Mouse (Mus musculus) heart, embryonic 16.5 days (tissue): Measurements from ENCODE around the gene Nupr1. TPM values are rescaled to one million over a fixed set of nuclear protein-coding genes. Genes with fewer than 3 reads are reported as not detected.
A peak's percentile ranks its signal among the peaks of the same experiment; 100 is the strongest.

Experiments used
- ATAC-seq: fragments of 200-750 bp; cut with Nextera tagmentation; replicated peaks from 2 replicates; pipeline ENCODE4 v1.8.0; 2017; ENCODE audit warnings: moderate number of reproducible peaks; ENCODE audit not compliant: insufficient read depth, low FRiP score; ENCODE audit errors: extremely low read depth
- H3K27ac ChIP-seq: fragments of 300-500 bp; sonication (generic); 2 replicates; pipeline ENCODE4 v1.5.1; 2014; ENCODE audit warnings: mild to moderate bottlenecking, low read length, control low read depth, moderate library complexity
- H3K27me3 ChIP-seq: fragments of 300-500 bp; sonication (generic); 2 replicates; pipeline ENCODE4 v1.6.1; 2014; ENCODE audit warnings: low read length, mixed read lengths; ENCODE audit not compliant: control insufficient read depth, insufficient read depth
- H3K36me3 ChIP-seq: fragments of 300-500 bp; sonication (generic); 2 replicates; pipeline ENCODE4 v1.6.1; 2014; ENCODE audit not compliant: control insufficient read depth, insufficient read depth
- H3K4me1 ChIP-seq: fragments of 300-500 bp; sonication (generic); 2 replicates; pipeline ENCODE4 v1.6.1; 2014; ENCODE audit warnings: low read length, mixed read lengths; ENCODE audit not compliant: control insufficient read depth, insufficient read depth
- H3K4me2 ChIP-seq: fragments of 300-500 bp; sonication (generic); 2 replicates; pipeline ENCODE4 v1.6.1; 2014; ENCODE audit warnings: low read depth, mild to moderate bottlenecking, control low read depth, low read length
- H3K4me3 ChIP-seq: fragments of 300-500 bp; sonication (generic); 2 replicates; pipeline ENCODE4 v1.5.1; 2014; ENCODE audit warnings: mild to moderate bottlenecking, control low read depth, low read length
- H3K9ac ChIP-seq: fragments of 300-500 bp; sonication (generic); 2 replicates; pipeline ENCODE4 v1.6.1; 2014; ENCODE audit warnings: low read length, control low read depth
- H3K9me3 ChIP-seq: fragments of 300-500 bp; sonication (generic); replicated peaks from 2 replicates; pipeline ENCODE4 v1.6.1; 2016; ENCODE audit warnings: low read length; ENCODE audit not compliant: control insufficient read depth
- WGBS: fragments of 180-500 bp; shearing (Covaris S2); extraction: QIAGEN DNeasy Blood & Tissue Kit; methylation state at CpG from one replicate; pipeline ENCODE4 v1.1.7; 2014; 5-methylcytosine and 5-hydroxymethylcytosine counted together
- polyA plus RNA-seq: library from polyadenylated mRNA; unstranded; fragments of >200 nt; fragmentation: Nextera tagmentation; extraction: Ambion mirVana; gene quantifications from 2 replicates; pipeline ENCODE4 v1.2.1, GENCODE M21; 2015

The Nupr1 gene
- polyA plus RNA-seq, 1 experiment from 2014 or later, result 12.9 TPM

DNA sequence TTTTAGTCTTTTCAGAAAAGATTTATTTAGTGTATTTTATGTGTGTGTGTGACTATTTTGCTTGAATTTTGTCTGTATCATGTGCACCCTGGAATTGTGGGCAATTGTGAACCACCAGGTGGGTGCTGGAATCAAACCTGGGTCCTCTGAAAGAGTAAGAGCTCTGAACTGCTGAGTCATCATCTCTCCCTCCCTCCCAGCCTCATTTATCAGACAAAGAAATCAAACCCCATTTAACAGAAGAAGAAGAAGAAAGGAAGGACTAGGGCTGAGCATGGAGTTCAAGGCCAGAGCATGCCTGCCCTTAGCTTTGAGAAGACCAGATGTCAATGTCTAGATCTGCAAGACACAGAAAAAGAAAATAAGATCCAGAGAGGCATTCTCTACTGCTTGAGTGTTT, 4.7 kb upstream of the Nupr1 start:
- no peak overlapping the region for H3K4me3 ChIP-seq
- no peak overlapping the region for H3K27ac ChIP-seq
- no peaks in the 10 kb centered on the region for H3K4me1 ChIP-seq
- no peaks in the 10 kb centered on the region for H3K27me3 ChIP-seq
- ATAC-seq, result no peak
- H3K9ac ChIP-seq, result no peak overlapping the region
- no peaks in the 10 kb centered on the region for H3K36me3 ChIP-seq
- no peak overlapping the region for H3K4me2 ChIP-seq
- H3K9me3 ChIP-seq, result no peaks in the 10 kb centered on the region

DNA sequence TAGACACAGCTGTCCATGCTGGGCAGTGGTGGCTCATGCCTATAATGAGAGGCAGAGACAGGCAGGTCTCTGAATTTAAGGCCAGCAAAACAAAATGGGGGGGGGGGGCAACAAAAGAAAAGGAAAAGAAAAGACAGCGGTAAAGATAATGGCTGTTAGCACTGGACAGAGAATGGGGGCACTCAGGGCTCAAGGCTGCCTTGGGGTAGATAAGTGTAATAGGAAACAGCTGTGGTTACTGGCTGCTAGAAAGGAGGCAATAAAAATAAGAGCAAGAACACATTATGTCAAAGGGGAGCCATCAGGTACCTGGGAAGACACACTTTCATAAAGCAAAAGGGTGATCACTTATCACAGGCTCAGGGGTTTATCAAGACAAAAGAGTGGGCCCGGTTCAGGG, 1.8 kb upstream of the Nupr1 start:
- H3K9ac ChIP-seq, result no peak overlapping the region
- no peaks in the 10 kb centered on the region for H3K9me3 ChIP-seq
- 56% methylated on average over 2 of the region's 2 CpGs for WGBS
- H3K27me3 ChIP-seq, result no peaks in the 10 kb centered on the region
- ATAC-seq, result no peak
- no peak overlapping the region for H3K27ac ChIP-seq
- no peak overlapping the region for H3K4me2 ChIP-seq
- H3K36me3 ChIP-seq, result no peaks in the 10 kb centered on the region
- H3K4me1 ChIP-seq, result no peaks in the 10 kb centered on the region
- H3K4me3 ChIP-seq, result no peak overlapping the region

DNA sequence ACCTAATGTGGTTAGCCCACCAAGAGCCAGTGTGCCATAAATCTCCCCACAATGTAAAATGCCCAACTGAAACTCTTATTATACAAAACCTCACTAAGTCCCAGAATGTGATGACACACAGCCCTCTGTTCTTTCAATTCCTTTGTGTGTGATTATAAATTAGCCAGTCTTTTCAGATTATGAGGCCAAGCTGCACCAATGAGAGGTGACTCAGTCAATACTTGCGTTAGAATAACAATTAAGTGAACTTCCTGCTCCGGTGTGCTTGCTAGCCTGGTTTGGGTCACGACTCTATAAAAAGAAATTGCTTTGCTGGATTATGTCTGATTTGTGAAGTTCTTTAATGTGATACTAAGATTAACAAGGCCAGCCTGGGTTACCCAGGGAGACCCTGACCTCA, 746 bp downstream of the Nupr1 start:
- WGBS, result 44% methylated on average over 3 of the region's 3 CpGs
- ATAC-seq, result no peak

GRCm38 (mm10) chr7:126628111-126628510, 2.5 kb downstream of the Nupr1 start:
- Histone ChIP-seq H3K27me3 (no peaks in the 10 kb centered on the region), H3K9ac (no peak overlapping the region), H3K27ac (no peak overlapping the region), H3K4me1 (no peaks in the 10 kb centered on the region), H3K9me3 (no peaks in the 10 kb centered on the region), H3K36me3 (no peaks in the 10 kb centered on the region), H3K4me3 (no peak overlapping the region), H3K4me2 (no peak overlapping the region)
- ATAC-seq, result 0 out of 2 replicates have a peak, but pooled peaks have one; percentile 45
- WGBS, result 61% methylated on average over 6 of the region's 6 CpGs

More for the DNA sequence above, 746 bp downstream of the Nupr1 start:
- no peaks in the 10 kb centered on the region for H3K36me3 ChIP-seq
- no peak overlapping the region for H3K9ac ChIP-seq
- H3K4me2 ChIP-seq, result no peak overlapping the region
- no peak overlapping the region for H3K27ac ChIP-seq
- no peak overlapping the region for H3K4me3 ChIP-seq
- H3K27me3 ChIP-seq, result no peaks in the 10 kb centered on the region
- H3K9me3 ChIP-seq, result no peaks in the 10 kb centered on the region
- H3K4me1 ChIP-seq, result no peaks in the 10 kb centered on the region

DNA sequence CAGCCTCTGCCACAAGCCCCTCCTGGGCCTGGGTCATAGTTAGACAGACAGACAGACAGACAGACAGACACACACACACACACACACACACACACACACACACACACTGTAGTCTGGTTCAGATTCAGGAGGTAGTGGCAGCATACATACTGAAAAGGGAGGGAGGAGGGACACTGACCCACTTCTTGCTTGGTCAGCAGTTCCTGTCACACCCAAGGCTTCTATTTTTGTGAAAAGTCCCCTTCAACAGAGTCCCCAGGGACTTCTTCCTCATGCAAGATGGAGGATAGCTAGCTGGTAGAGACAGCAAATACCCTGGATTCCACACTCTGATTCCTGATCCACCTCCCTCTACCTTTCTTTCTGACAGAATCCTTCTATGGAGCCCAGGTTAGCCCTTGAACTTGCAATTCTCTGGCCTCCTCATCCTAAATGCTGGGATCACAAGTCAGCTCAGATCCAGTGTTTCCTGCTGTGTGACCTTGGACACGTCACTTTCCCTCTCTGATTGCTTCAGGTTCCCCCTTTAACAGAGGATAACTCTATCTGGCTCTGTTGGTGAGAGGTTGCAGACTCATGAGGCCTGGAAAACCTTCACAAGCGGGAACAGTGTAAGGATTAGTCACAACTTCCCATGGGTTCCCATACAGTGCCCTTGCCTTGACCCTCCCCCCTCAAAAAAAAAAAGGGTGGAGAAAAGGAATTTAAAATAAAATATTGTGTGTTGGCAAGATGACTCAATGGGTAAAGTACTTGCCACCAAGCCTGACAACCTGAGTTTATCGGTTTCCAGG, 4.7 kb downstream of the Nupr1 start:
- H3K36me3 ChIP-seq, result no peaks in the 10 kb centered on the region
- no peaks in the 10 kb centered on the region for H3K27me3 ChIP-seq
- no peak overlapping the region for H3K4me2 ChIP-seq
- no peak for ATAC-seq
- H3K9ac ChIP-seq, result no peak overlapping the region
- WGBS, result 79% methylated on average over 3 of the region's 3 CpGs
- H3K4me3 ChIP-seq, result no peak overlapping the region
- H3K9me3 ChIP-seq, result no peaks in the 10 kb centered on the region
- H3K27ac ChIP-seq, result no peak overlapping the region
- peaks cover 5% of the 10 kb centered on the region; the same call in 1 of the 2 replicates for H3K4me1 ChIP-seq

GRCm38 (mm10) chr7:126625369-126625768, 5.3 kb downstream of the Nupr1 start:
- Histone ChIP-seq H3K4me3 (no peak overlapping the region), H3K9ac (no peak overlapping the region), H3K9me3 (no peaks in the 10 kb centered on the region), H3K27me3 (no peaks in the 10 kb centered on the region), H3K27ac (no peak overlapping the region), H3K4me1 (peaks cover 5% of the 10 kb centered on the region; the same call in 1 of the 2 replicates), H3K36me3 (no peaks in the 10 kb centered on the region), H3K4me2 (0 out of 2 replicates have a peak overlapping the region, but pooled peaks have one; percentile 10)
- peak; percentile 75 for ATAC-seq
- 33% methylated on average over 6 of the region's 6 CpGs for WGBS

GRCm38 (mm10) chr7:126624774-126625173, 5.9 kb downstream of the Nupr1 start:
- Histone ChIP-seq H3K4me3 (peak overlapping the region; percentile 9; the same call in 1 of the 2 replicates), H3K36me3 (no peaks in the 10 kb centered on the region), H3K4me1 (peaks cover 5% of the 10 kb centered on the region; the same call in 1 of the 2 replicates), H3K9ac (no peak overlapping the region), H3K27me3 (no peaks in the 10 kb centered on the region), H3K4me2 (peak overlapping the region; percentile 10; the same call in 1 of the 2 replicates), H3K9me3 (no peaks in the 10 kb centered on the region), H3K27ac (no peak overlapping the region)
- WGBS, result 57% methylated on average over 16 of the region's 16 CpGs
- no peak for ATAC-seq

- no peak for ATAC-seq
- 64% methylated on average over 1 of the region's 1 CpGs for WGBS
- H3K4me3 ChIP-seq, result no peak overlapping the region
- H3K4me1 ChIP-seq, result peaks cover 5% of the 10 kb centered on the region; the same call in 1 of the 2 replicates
- no peaks in the 10 kb centered on the region for H3K9me3 ChIP-seq
- H3K4me2 ChIP-seq, result no peak overlapping the region
- no peak overlapping the region for H3K27ac ChIP-seq
- no peaks in the 10 kb centered on the region for H3K27me3 ChIP-seq
- H3K9ac ChIP-seq, result no peak overlapping the region
- no peaks in the 10 kb centered on the region for H3K36me3 ChIP-seq
Measured at GRCm38 (mm10) chr7:126623381-126623780, 7.3 kb downstream of the Nupr1 start.

GRCm38 (mm10) chr7:126621452-126622359, 9.0 kb downstream of the Nupr1 start:
- Histone ChIP-seq H3K4me2 (no peak overlapping the region), H3K9ac (no peak overlapping the region), H3K27ac (no peak overlapping the region), H3K4me1 (peaks cover 5% of the 10 kb centered on the region; the same call in 1 of the 2 replicates), H3K36me3 (no peaks in the 10 kb centered on the region), H3K9me3 (no peaks in the 10 kb centered on the region), H3K27me3 (no peaks in the 10 kb centered on the region), H3K4me3 (no peak overlapping the region)
- ATAC-seq, result no peak
- WGBS, result 61% methylated on average over 9 of the region's 9 CpGs
